Mouse (Mus musculus) heart, embryonic 14.5 days (tissue): ENCODE data around the gene Gm21698. TPM values are rescaled to one million over a fixed set of nuclear protein-coding genes. Genes with fewer than 3 reads are reported as not detected.
"Not testable (repeated sequence)": the region's sequence is repeated elsewhere in the genome, so short reads cannot be mapped to it uniquely, and the experiment has no call there.

Source experiments
- ATAC-seq: fragments of 200-750 bp; cut with Nextera tagmentation; 2 replicates; pipeline ENCODE4 v1.8.0; 2017; ENCODE audit warnings: low read depth, moderate TSS enrichment; ENCODE audit not compliant: insufficient number of reproducible peaks, insufficient read depth, low FRiP score
- H3K27ac ChIP-seq, 2 experiments: fragments of 200-500 bp in 1 of 2; fragments of 300-500 bp in 1 of 2; sonication (generic) in 1 of 2; replicated peaks in 1 of 2; 2 replicates each; pipeline ENCODE4 v1.5.1; 2012 to 2014; ENCODE audit warnings: low read depth in 2 of 2, low read length in 2 of 2, control low read depth in 1 of 2, mild to moderate bottlenecking in 1 of 2, mixed read lengths in 1 of 2; ENCODE audit not compliant: control insufficient read depth in 1 of 2, insufficient read depth in 1 of 2
- H3K27me3 ChIP-seq: fragments of 300-500 bp; sonication (generic); 2 replicates; pipeline ENCODE4 v1.6.1; 2014; ENCODE audit warnings: mild to moderate bottlenecking, low read length, control low read depth; ENCODE audit not compliant: control insufficient read depth, insufficient read depth
- H3K36me3 ChIP-seq: fragments of 300-500 bp; sonication (generic); 2 replicates; pipeline ENCODE4 v1.6.1; 2014; ENCODE audit warnings: mild to moderate bottlenecking, control low read depth, low read length, mixed read lengths; ENCODE audit not compliant: control insufficient read depth, insufficient read depth
- H3K4me1 ChIP-seq, 2 experiments: fragments of 200-500 bp in 1 of 2; fragments of 300-500 bp in 1 of 2; sonication (generic) in 1 of 2; 2 replicates each; pipeline ENCODE4 v1.6.1; 2012 to 2014; ENCODE audit warnings: low read length in 2 of 2, control low read depth in 1 of 2, mixed read lengths in 1 of 2; ENCODE audit not compliant: control insufficient read depth in 2 of 2, insufficient read depth in 2 of 2
- H3K4me2 ChIP-seq: fragments of 300-500 bp; sonication (generic); 2 replicates; pipeline ENCODE4 v1.6.1; 2014; ENCODE audit warnings: mild to moderate bottlenecking, low read length
- H3K4me3 ChIP-seq, 2 experiments: fragments of 200-500 bp in 1 of 2; fragments of 300-500 bp in 1 of 2; sonication (generic) in 1 of 2; 2 replicates each; pipeline ENCODE4 v1.5.1; 2012 to 2014; ENCODE audit warnings: low read length in 2 of 2, mild to moderate bottlenecking in 2 of 2, control low read depth in 1 of 2, low read depth in 1 of 2, moderate library complexity in 1 of 2; ENCODE audit not compliant: control insufficient read depth in 1 of 2, insufficient read depth in 1 of 2
- H3K9ac ChIP-seq: fragments of 300-500 bp; sonication (generic); 2 replicates; pipeline ENCODE4 v1.6.1; 2014; ENCODE audit warnings: mild to moderate bottlenecking, low read length
- H3K9me3 ChIP-seq: fragments of 300-500 bp; sonication (generic); 2 replicates; pipeline ENCODE4 v1.6.1; 2016; ENCODE audit warnings: low read length, control low read depth; ENCODE audit not compliant: control insufficient read depth
- WGBS: fragments of 180-500 bp; shearing (Covaris S2); extraction: QIAGEN DNeasy Blood & Tissue Kit; methylation state at CpG from one replicate; pipeline ENCODE4 v1.1.7; 2014; 5-methylcytosine and 5-hydroxymethylcytosine counted together
- polyA plus RNA-seq: library from polyadenylated mRNA; unstranded; fragments of >200 nt; fragmentation: Nextera tagmentation; extraction: Ambion mirVana; gene quantifications from 2 replicates; pipeline ENCODE4 v1.2.1, GENCODE M21; 2014

Gm21698 gene
- polyA plus RNA-seq, 1 experiment from 2014 or later, result not detected

GRCm38 (mm10) chr5:25956611-25957010 is 31.8 kb downstream of the Gm21698 start:
- Histone ChIP-seq H3K4me2 (peak overlapping the region; percentile 50), H3K4me3 (peak overlapping the region; percentile 16 to 24; a peak in 3 of 4 replicates)
- WGBS, result 14% methylated on average over 32 of the region's 32 CpGs
- H3K27ac ChIP-seq, H3K4me1 ChIP-seq, H3K36me3 ChIP-seq, H3K9me3 ChIP-seq, H3K9ac ChIP-seq, H3K27me3 ChIP-seq: not testable (repeated sequence)
- ATAC-seq, result peak; percentile 9; the same call in 1 of the 2 replicates

DNA sequence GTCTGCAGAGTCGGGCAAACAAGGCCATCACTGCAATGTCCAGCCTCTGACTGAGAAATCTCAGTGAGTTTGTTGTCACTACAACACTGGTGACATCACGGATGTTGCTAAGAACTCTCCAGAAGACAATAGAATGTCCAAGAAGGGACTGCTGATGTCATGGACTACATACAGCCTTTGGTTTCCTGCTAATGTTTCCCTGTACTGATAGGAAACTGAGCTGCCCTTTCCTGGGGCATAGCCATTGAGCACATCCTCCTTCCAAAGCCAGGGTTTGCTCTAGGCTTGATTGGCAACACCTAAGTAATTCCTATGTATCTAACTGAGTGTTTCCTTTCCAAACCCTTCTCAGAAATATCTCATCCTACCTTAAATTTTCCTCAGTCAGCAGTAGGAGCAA is 34.1 kb downstream of the Gm21698 start, which contains the start of gene Gm21671:
TSS of gene Gm21671 (minus strand) at position 101 of the 400 bp plus-strand sequence.
- H3K27me3 ChIP-seq, H3K36me3 ChIP-seq, ATAC-seq, H3K9ac ChIP-seq, H3K9me3 ChIP-seq, H3K4me1 ChIP-seq, H3K4me3 ChIP-seq, H3K4me2 ChIP-seq, H3K27ac ChIP-seq: not testable (repeated sequence)
- WGBS, result 62% methylated on average over 2 of the region's 2 CpGs

- H3K9me3 ChIP-seq, H3K27me3 ChIP-seq: not testable (repeated sequence)
- WGBS, result 77% methylated on average over 2 of the region's 2 CpGs
Observed at GRCm38 (mm10) chr5:25945391-25945790, 43.1 kb downstream of the Gm21698 start.

DNA sequence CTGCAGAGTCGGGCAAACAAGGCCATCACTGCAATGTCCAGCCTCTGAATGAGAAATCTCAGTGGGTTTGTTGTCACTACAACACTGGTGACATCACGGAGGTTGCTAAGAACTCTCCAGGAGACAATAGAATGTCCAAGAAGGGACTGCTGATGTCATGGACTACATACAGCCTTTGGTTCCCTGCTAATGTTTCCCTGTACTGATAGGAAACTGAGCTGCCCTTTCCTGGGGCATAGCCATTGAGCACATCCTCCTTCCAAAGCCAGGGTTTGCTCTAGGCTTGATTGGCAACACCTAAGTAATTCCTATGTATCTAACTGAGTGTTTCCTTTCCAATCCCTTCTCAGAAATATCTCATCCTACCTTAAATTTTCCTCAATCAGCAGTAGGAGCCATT is 46.2 kb downstream of the Gm21698 start, which contains the start of gene Gm21663:
TSS of gene Gm21663 (minus strand) at position 101 of the 400 bp plus-strand sequence.
- ATAC-seq, H3K27me3 ChIP-seq: not testable (repeated sequence)
- 46% methylated on average over 2 of the region's 2 CpGs for WGBS

More at GRCm38 (mm10) chr5:25945391-25945790, 43.1 kb downstream of the Gm21698 start:
- not testable (repeated sequence) for H3K4me3 ChIP-seq, H3K9ac ChIP-seq, H3K4me1 ChIP-seq, H3K27ac ChIP-seq, H3K4me2 ChIP-seq, H3K36me3 ChIP-seq, ATAC-seq

More for the DNA sequence above, 46.2 kb downstream of the Gm21698 start, which contains the start of gene Gm21663:
- not testable (repeated sequence) for H3K36me3 ChIP-seq, H3K4me3 ChIP-seq, H3K4me1 ChIP-seq, H3K27ac ChIP-seq, H3K4me2 ChIP-seq, H3K9me3 ChIP-seq, H3K9ac ChIP-seq

Other genes with a start within 250 kb of the Gm21698 start
- 40.5 and 43.7 TPM in 2 replicates for gene Actr3b, start 228.7 kb downstream of the Gm21698 start, polyA plus RNA-seq
- 0.32 and 0.35 TPM in 2 replicates for gene Gm21663, start 46.3 kb downstream of the Gm21698 start, polyA plus RNA-seq
- 0.12 TPM in 1 of 2 replicates, not detected in the other for gene Gm21671, start 34.2 kb downstream of the Gm21698 start, polyA plus RNA-seq
- gene Gm21680, start 16.0 kb downstream of the Gm21698 start, polyA plus RNA-seq, result 0.24 and 0.27 TPM in 2 replicates
- 0.46 TPM in 1 of 2 replicates, not detected in the other for gene Gm1979, start 16.1 kb upstream of the Gm21698 start, polyA plus RNA-seq
- 0.19 TPM in 1 of 2 replicates, not detected in the other for gene Gm5862, start 34.3 kb upstream of the Gm21698 start, polyA plus RNA-seq
- gene Speer4a, start 50.9 kb upstream of the Gm21698 start, polyA plus RNA-seq, result not detected in 2 replicates
- gene Gm7347, start 69.9 kb upstream of the Gm21698 start, polyA plus RNA-seq, result 0.08 TPM in 1 of 2 replicates, not detected in the other
- gene Gm10471, start 100.6 kb upstream of the Gm21698 start, polyA plus RNA-seq, result 0.08 TPM in 1 of 2 replicates, not detected in the other
- gene 5031410I06Rik, start 116.7 kb upstream of the Gm21698 start, polyA plus RNA-seq, result 0.08 and 0.34 TPM in 2 replicates
- 0.14 TPM in 1 of 2 replicates, not detected in the other for gene Gm10220, start 132.8 kb upstream of the Gm21698 start, polyA plus RNA-seq